Mouse (Mus musculus): ENCODE results near the gene Phgdh. TPM values are rescaled to one million over a fixed set of nuclear protein-coding genes. Genes with fewer than 3 reads are reported as not detected.

Phgdh gene
- 91.6 and 110 TPM in 2 replicates for polyA plus RNA-seq (2012; rRNA removed)

GRCm38 (mm10) chr3:98339706-98340109, at the start of gene Phgdh:
Gene Phgdh, minus strand, starts transcription at chr3:98339990.

GRCm38 (mm10) chr3:98382246-98382939, 42.6 kb upstream of the Phgdh start, which contains the start of gene Zfp697:
Gene Zfp697, plus strand, starts transcription at chr3:98382461.

GRCm38 (mm10) chr3:98280204-98280932, 59.4 kb downstream of the Phgdh start, which contains the start of gene Hmgcs2:
Gene Hmgcs2, plus strand, starts transcription at chr3:98280435.

Other genes with a start within 250 kb of the Phgdh start
- not detected in 2 replicates for gene Adam30, start 179.4 kb downstream of the Phgdh start, polyA plus RNA-seq (2012; rRNA removed)
- gene Reg4, start 117.8 kb downstream of the Phgdh start, polyA plus RNA-seq (2012; rRNA removed): 0.08 TPM in 1 of 2 replicates, not detected in the other
- gene Hmgcs2, start 59.6 kb downstream of the Phgdh start, polyA plus RNA-seq (2012; rRNA removed): 7.5 and 9.3 TPM in 2 replicates
- 17.9 and 19.3 TPM in 2 replicates for gene Zfp697, start 42.5 kb upstream of the Phgdh start, polyA plus RNA-seq (2012; rRNA removed)
- gene Gm4450, start 117.1 kb upstream of the Phgdh start, polyA plus RNA-seq (2012; rRNA removed): not detected in 2 replicates
- gene Hsd3b4, start 170.5 kb upstream of the Phgdh start, polyA plus RNA-seq (2012; rRNA removed): not detected in 2 replicates
- not detected in 2 replicates for gene Gm10681, start 248.8 kb upstream of the Phgdh start, polyA plus RNA-seq (2012; rRNA removed)